Mouse (Mus musculus) erythroblast, embryonic 14.5 days (primary cell): ENCODE results near the gene Mzt1. TPM values are rescaled to one million over a fixed set of nuclear protein-coding genes. Genes with fewer than 3 reads are reported as not detected.

Source experiments
- H3K27me3 ChIP-seq: 2 replicates; pipeline ENCODE4 v1.6.1; 2012; ENCODE audit warnings: inconsistent platforms; ENCODE audit not compliant: control insufficient read depth
- H3K36me3 ChIP-seq: 2 replicates; pipeline ENCODE4 v1.6.1; 2012; ENCODE audit warnings: mild to moderate bottlenecking, inconsistent platforms; ENCODE audit not compliant: control insufficient read depth
- H3K4me1 ChIP-seq: 2 replicates; pipeline ENCODE4 v1.6.1; 2012; ENCODE audit warnings: inconsistent platforms; ENCODE audit not compliant: control insufficient read depth
- H3K4me3 ChIP-seq: replicated peaks from 2 replicates; pipeline ENCODE3; 2012; ENCODE audit warnings: moderate library complexity, mild to moderate bottlenecking, inconsistent platforms
- H3K9me3 ChIP-seq: 2 replicates; pipeline ENCODE4 v1.6.1; 2012; ENCODE audit warnings: low read length, inconsistent platforms, mixed read lengths; ENCODE audit not compliant: control insufficient read depth
- GATA1 ChIP-seq: IDR thresholded peaks from 2 replicates; pipeline ENCODE4 v1.6.1; 2012; ENCODE audit warnings: low read length, inconsistent platforms, mixed read lengths
- TAL1 ChIP-seq: IDR thresholded peaks from 3 replicates; pipeline ENCODE4 v1.6.1; 2012; ENCODE audit warnings: low read length, inconsistent platforms, mixed read lengths
- polyA plus RNA-seq: library from polyadenylated mRNA; stranded (reverse); fragments of >175 nt; gene quantifications from 2 replicates; pipeline ENCODE4 v1.2.3, GENCODE M21; 2012

Gene Mzt1
- polyA plus RNA-seq = 1.8 and 2.3 TPM in 2 replicates

DNA sequence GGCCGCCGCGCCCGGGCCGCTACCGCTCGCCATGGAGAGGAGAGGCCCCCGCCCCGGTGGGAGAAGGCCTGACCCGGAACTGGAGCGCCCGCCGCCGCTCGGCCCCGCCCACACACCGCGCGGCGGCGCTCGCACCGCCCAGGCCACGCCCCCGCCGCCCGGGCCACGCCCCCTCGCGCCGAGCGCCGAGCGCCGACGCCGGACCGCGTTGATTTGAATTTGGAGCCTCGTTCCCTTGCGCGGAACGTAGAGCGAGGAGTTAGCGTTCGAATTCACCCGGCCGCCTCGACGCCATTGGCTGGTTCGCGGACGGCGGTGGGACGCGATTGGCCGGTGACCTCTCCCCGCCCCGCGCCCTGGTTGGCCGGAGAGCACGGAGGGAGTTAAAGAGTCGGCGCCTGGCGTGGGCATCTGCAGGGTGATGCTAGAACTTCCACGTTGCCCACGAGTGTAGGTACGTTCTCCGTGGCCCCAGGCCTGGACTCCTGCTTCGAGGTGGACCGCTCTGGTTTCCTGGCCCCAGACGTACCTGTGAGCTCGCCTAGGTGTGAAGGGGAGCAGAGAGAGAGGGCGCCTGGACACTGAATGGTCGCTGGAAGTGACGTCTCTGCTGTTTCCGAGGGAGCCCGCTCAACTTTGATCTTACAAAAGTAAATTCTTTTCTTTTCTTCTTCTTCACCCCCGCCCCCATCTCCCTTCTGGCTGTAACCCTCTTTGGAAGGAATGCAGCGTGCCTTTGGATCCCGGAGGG lies at the start of gene Mzt1, which contains the start of gene Bora:
Gene Mzt1 (minus strand): TSS at position 104 of the 751 bp plus-strand sequence.
Gene Bora (plus strand): TSS at position 192 of the 751 bp plus-strand sequence.
- H3K27me3 ChIP-seq = no peaks in the 10 kb centered on the region
- peaks cover 48% of the 10 kb centered on the region for H3K4me1 ChIP-seq
- H3K36me3 ChIP-seq = peaks cover 38% of the 10 kb centered on the region
- H3K9me3 ChIP-seq = no peaks in the 10 kb centered on the region
- TF ChIP-seq GATA1 (no peak), TAL1 (no peak)
- peak within 1 kb of the TSS; percentile 96 for H3K4me3 ChIP-seq

DNA sequence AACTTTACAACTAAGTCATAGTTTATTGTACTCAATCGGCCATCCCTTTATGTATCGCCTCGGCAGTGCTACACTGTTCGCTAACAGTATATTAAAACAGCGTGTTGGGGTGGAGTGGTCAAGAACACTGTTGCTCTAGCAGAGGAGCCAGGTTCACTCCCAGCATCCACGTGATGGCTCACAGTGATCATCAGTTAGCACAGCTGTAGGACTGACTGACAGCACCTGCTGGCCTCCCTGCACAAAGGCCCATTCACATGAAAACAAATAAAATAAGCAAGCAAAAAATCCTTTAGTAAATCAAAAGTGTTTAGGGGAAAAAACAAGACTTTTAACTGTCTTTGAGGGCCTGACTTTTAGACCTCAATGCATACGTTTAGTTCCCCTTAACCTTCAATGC lies 43.0 kb upstream of the Mzt1 start:
- H3K4me1 ChIP-seq = no peaks in the 10 kb centered on the region
- no peak overlapping the region for H3K4me3 ChIP-seq
- no peaks in the 10 kb centered on the region for H3K9me3 ChIP-seq
- peaks cover 88% of the 10 kb centered on the region for H3K36me3 ChIP-seq
- H3K27me3 ChIP-seq = no peaks in the 10 kb centered on the region
- TF ChIP-seq GATA1 = no peak
- TF ChIP-seq TAL1 = no peak

DNA sequence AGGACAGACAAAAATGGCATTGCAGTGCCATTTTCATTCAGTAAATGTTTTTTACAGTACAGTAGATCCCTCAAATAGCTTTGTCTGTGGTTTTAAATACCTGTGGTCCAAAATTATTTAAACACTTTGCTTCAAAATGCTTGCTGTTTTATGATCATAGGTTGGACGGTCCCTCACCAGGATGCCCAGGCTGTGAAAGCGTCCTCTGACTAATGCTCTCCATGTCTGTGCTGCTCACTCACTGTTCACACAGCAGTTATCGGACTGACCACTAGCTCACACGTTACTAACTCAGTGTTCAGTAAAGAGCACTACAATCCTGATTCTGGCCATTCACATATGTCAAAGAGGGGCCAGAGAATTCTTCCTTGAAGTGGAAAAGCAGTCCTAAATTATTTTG lies 25.2 kb upstream of the Mzt1 start:
- no peak overlapping the region for H3K4me3 ChIP-seq
- TF ChIP-seq GATA1 (no peak), TAL1 (no peak)
- no peaks in the 10 kb centered on the region for H3K27me3 ChIP-seq
- H3K4me1 ChIP-seq = no peaks in the 10 kb centered on the region
- H3K9me3 ChIP-seq = no peaks in the 10 kb centered on the region
- H3K36me3 ChIP-seq = peaks cover 90% of the 10 kb centered on the region

DNA sequence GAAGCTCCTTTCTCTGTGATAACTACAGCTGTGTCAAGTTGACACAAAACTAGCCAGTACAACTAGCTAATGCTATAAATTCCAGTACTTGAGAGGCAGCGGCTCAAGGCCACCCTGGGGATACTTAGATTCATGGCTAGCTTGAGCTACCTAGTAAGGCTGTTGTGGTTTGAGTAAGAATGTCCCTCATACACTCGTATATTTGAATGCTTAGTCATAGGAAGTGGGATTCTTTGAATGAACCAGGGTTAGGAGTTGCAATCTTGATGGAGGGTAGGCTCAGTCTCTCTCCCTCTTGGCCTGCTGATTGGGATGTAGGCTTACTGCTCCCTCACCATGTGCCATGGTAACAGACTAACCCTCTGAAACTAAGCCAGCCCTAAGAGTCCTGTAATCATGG lies 17.2 kb upstream of the Mzt1 start:
- no peaks in the 10 kb centered on the region for H3K4me1 ChIP-seq
- TF ChIP-seq GATA1 (no peak), TAL1 (no peak)
- H3K27me3 ChIP-seq = no peaks in the 10 kb centered on the region
- H3K4me3 ChIP-seq = no peak overlapping the region
- H3K36me3 ChIP-seq = peaks cover 67% of the 10 kb centered on the region
- H3K9me3 ChIP-seq = peaks cover 3% of the 10 kb centered on the region

DNA sequence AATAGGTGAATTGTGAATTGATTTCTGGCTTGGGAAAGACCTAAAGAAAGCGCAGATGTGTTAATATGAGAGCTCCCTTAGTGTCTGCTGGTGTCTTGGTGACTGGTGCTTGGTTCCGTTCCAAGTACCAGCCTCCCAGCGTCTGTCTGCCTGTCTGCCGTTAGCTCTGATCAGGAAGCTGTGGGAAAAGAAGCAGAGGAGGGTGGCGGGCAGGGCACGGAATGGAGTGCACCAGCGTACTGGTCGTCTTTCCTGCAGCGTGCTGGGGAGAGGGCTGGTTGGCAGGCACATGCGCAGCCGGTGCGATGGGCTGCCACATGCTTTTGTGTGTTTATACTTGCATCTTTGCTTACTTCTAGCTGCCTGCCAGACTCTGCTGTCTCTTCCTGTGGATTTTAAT lies 14.7 kb upstream of the Mzt1 start:
- H3K36me3 ChIP-seq = peaks cover 71% of the 10 kb centered on the region
- no peaks in the 10 kb centered on the region for H3K4me1 ChIP-seq
- no peaks in the 10 kb centered on the region for H3K27me3 ChIP-seq

DNA sequence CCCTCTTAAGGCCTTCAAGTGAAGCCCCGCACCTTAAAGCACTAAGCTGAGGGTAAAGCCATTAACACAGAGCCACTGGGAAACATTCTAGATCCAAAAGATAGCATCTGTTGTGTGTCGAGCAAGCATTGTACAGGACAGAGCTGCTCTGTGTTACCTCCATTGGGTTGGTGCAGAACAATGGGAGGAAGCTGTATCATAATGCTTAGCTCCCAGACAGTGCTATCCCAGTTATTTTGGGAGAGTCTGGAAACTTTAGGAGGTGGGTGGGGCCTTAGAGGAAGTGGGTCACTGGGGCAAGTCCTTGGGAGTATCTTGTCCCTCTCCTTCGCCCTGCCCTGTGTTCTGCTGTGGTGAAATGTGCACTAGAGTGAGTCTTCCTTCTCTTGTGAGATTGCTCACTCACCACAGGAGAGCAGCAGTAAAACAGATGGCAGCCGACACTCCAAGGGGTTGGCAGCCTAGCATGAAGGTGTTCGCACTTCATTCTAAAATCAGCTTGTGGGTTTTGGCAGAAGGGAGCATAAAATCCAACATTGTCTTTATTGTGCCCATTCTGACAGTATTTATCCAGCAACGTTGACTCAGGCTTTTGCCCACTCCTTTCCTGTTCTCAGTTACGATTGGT lies 13.1 kb upstream of the Mzt1 start:
- H3K4me3 ChIP-seq = no peak overlapping the region
- no peaks in the 10 kb centered on the region for H3K27me3 ChIP-seq
- peaks cover 79% of the 10 kb centered on the region for H3K36me3 ChIP-seq
- peaks cover 3% of the 10 kb centered on the region for H3K9me3 ChIP-seq
- TF ChIP-seq GATA1 = no peak
- TF ChIP-seq TAL1 = no peak
- no peaks in the 10 kb centered on the region for H3K4me1 ChIP-seq

More for the DNA sequence above, 14.7 kb upstream of the Mzt1 start:
- peaks cover 3% of the 10 kb centered on the region for H3K9me3 ChIP-seq
- no peak overlapping the region for H3K4me3 ChIP-seq
- TF ChIP-seq GATA1 (no peak), TAL1 (no peak)

DNA sequence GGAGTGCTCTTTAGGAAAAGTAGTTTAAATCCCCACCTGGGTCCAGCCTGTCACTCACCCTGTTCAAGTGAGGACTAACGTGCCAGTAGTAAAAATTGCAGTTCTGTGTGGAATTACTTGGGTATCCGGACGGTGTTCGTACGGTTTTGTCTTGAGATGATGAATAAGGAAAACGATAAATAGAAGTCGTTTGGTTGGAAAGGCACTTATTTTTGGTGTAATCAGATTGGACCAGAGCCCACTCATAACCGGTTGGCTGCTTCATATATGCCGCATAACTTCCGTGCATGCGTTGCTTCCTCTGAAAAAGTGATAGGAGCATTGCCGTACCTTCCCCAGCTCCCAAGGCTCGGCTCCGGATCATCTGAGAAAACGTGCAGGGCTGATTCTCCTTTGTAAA lies 848 bp upstream of the Mzt1 start:
- no peaks in the 10 kb centered on the region for H3K27me3 ChIP-seq
- TF ChIP-seq TAL1 = no peak
- H3K4me1 ChIP-seq = peaks cover 42% of the 10 kb centered on the region
- peak overlapping the region; percentile 96 for H3K4me3 ChIP-seq
- H3K36me3 ChIP-seq = peaks cover 40% of the 10 kb centered on the region
- no peaks in the 10 kb centered on the region for H3K9me3 ChIP-seq

DNA sequence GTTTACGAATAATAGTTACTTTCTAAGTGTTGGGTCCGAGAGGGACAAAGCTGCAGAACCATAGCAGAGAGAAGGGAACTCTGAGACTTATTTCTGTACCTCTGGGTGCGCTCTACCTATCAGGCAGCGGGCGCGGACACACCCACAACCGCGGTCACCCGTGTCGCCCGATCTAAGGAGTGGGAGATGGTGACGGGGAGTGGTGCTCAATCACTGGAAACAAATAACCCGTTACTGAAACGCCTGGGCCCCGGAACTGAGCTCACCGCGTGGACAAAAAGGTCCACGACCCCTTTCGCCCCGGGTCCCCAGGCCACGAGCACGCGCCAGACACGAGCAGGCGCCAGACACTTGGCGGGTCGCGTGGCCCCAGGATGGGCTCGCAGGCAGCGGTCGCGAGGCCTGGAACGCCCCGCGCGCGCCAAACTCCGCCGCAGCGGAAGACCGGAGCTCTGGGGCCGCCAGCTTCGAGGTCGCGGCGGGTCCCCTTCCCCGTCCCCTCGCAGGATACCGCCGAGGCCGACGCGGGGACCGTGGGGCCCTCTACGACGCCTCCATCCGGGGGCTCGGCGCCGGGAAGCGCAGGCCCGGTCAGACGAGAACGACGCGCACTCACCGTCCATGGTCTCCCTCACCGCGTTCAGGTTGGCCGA lies 430 bp downstream of the Mzt1 start:
- H3K36me3 ChIP-seq = peaks cover 31% of the 10 kb centered on the region
- peaks cover 50% of the 10 kb centered on the region for H3K4me1 ChIP-seq
- TF ChIP-seq GATA1 = no peak
- no peak for TF ChIP-seq TAL1
- peak overlapping the region; percentile 96 for H3K4me3 ChIP-seq
- no peaks in the 10 kb centered on the region for H3K9me3 ChIP-seq
- H3K27me3 ChIP-seq = no peaks in the 10 kb centered on the region

DNA sequence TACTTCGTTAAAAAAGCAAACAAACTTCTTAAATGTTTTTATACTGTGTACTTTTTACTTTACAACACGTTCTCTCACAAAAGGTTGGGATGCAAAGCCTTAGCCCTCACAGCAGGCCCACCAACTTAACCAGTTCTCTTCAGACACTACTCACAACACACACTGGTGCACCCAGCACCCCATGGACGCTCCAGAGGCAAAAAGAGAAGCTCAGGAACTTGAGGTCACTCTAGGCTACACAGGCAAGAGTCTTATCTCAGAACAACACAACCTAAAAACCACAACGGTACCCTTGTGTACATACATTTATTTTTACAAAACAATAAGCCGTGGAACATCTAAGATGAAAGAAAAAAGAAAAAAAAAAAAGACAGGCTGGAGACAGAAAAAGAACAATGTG lies 1.2 kb downstream of the Mzt1 start:
- Histone ChIP-seq H3K9me3 (no peaks in the 10 kb centered on the region), H3K36me3 (peaks cover 32% of the 10 kb centered on the region), H3K4me3 (peak overlapping the region; percentile 96), H3K27me3 (no peaks in the 10 kb centered on the region), H3K4me1 (peaks cover 50% of the 10 kb centered on the region)
- no peak for TF ChIP-seq TAL1
- TF ChIP-seq GATA1 = no peak
